Mouse (Mus musculus) central nervous system, embryonic 11.5 days (tissue): ENCODE results near the gene Ccar1. TPM values are rescaled to one million over a fixed set of nuclear protein-coding genes. Genes with fewer than 3 reads are reported as not detected.

Experiments used
- polyA plus RNA-seq: library from polyadenylated mRNA; depleted of rRNA; stranded (reverse); fragments of >200 nt; gene quantifications from 2 replicates; pipeline ENCODE4 v1.2.3, GENCODE M21; 2012; rRNA removed

Gene Ccar1
- 124 and 153 TPM in 2 replicates for polyA plus RNA-seq

DNA sequence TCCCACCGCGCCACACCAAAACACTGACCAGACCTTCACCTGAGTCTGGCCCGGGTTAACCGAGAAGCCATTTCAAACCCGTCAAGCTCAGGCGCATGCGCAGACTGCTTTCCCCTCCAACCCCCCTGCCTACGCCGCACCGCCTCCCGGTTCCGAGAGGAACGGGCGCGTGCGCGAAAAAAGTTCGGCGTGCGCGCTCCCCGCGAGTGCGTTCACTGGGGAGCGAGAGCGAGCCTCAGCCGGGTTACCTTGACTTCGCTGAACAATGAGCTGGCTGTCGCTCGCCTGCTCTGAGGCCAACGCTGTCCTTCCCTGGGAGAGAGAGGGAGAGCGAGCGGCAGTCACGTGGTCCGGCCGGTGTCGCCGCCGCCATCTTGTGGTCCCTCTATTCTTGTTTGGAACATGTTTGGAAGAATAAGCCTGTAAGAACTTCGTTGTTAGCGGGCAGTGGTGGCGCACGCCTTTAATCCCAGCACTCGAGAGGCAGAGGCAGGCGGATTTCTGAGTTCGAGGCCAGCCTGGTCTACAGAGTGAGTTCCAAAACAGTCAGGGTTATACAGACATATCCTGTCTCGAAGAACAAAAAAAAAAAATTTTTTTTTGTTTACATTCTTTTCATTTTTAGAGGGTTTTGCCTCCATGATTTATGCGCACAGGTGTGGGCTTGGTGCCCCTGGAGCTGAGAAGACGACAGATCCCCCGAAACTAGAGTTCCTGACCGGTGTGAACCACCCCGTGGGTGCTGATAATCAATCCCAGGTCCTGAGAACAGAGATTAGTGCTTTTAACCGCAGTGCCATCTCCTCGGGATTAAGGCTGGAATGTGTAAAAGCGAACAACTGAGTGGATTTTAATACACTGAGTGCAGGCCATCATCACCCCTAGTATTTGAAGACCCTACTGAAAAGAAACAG, at the start of gene Ccar1:
Gene Ccar1 (minus strand): TSS at position 110 of the 914 bp plus-strand sequence.

DNA sequence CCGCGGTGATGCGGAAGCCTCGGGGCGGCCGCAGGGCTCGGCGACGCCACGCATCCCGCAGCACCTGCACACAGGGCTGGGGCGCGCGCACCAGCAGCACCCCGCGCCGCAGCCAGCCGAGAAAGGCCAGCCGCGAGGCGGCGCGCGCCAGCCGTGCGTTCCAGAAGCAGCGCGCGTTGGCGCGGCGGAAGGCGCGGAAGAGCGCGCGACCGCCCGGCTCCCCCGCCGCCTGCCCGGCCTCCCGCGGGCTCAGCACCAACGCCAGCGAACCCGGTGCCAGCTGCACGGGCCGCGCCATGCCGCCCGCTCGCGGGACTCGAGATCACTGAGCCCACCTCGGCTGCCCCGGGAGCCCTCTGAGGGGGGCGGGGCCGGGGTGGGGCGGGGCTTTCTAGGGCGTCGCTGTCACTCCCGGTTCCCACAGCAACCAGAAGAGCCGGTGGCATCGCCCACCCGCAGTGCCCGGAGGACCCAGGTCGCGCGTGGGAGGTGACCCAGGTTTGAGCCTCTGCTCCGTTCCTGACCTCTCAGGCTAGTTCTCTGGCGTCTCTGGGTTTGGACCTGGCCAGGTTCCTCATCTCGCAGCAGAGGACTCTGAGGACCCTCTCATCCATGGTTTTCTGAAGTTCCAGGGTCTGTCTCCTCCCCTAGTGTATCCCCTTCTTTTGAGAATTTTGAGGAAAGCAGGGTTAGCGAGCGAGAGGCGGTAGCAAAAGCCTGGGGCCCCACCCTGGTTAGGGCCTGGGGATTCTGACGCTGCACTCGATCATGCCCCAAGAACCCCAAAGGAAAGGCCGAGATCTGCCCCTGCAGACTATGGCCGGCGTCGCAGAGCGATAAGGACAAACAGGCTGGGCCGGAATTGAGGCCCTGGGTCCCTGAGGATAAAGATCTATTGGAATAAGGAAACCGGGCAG, 66.1 kb downstream of the Ccar1 start, which contains the start of gene Stox1:
Gene Stox1 (minus strand): TSS at position 358 of the 917 bp plus-strand sequence.

Other genes starting within 250 kb of the Ccar1 start
- gene Kif1bp, start 213.8 kb downstream of the Ccar1 start, polyA plus RNA-seq = 42.7 and 42.9 TPM in 2 replicates
- 57.9 and 77.6 TPM in 2 replicates for gene Ddx21, start 190.0 kb downstream of the Ccar1 start, polyA plus RNA-seq
- gene Ddx50, start 141.1 kb downstream of the Ccar1 start, polyA plus RNA-seq = 117 and 242 TPM in 2 replicates
- 1.4 and 2.1 TPM in 2 replicates for gene Stox1, start 66.2 kb downstream of the Ccar1 start, polyA plus RNA-seq
- gene Tet1, start 116.7 kb upstream of the Ccar1 start, polyA plus RNA-seq = 4.4 and 7.0 TPM in 2 replicates
- gene Slc25a16, start 128.3 kb upstream of the Ccar1 start, polyA plus RNA-seq = 11.2 and 12.7 TPM in 2 replicates
- gene Dna2, start 154.7 kb upstream of the Ccar1 start, polyA plus RNA-seq = 36.1 and 36.9 TPM in 2 replicates
- 21.2 and 22.4 TPM in 2 replicates for gene Rufy2, start 187.9 kb upstream of the Ccar1 start, polyA plus RNA-seq
- gene Hnrnph3, start 231.9 kb upstream of the Ccar1 start, polyA plus RNA-seq = 217 and 220 TPM in 2 replicates
- 2.2 and 2.5 TPM in 2 replicates for gene Pbld2, start 232.0 kb upstream of the Ccar1 start, polyA plus RNA-seq